Mouse (Mus musculus) CD4-positive, CD25-positive, alpha-beta regulatory T cell, adult 2 months (primary cell): Measurements from ENCODE around the gene Cd2bp2.

Source experiments
- DNase-seq: peaks from one replicate; pipeline ENCODE4 v3.0.0-alpha.2; 2012; ENCODE audit warnings: low read depth, low spot score

Cd2bp2 gene

GRCm38 (mm10) chr7:127217901-127218642 is 22.2 kb upstream of the Cd2bp2 start:
- peak; percentile 84 for DNase-seq

- no peak for DNase-seq
These were observed 21.6 kb upstream of the Cd2bp2 start for GRCm38 (mm10) chr7:127217475-127217874.

GRCm38 (mm10) chr7:127216307-127216706 is 20.5 kb upstream of the Cd2bp2 start:
- no peak for DNase-seq

GRCm38 (mm10) chr7:127214981-127215871 is 19.4 kb upstream of the Cd2bp2 start:
- peak; percentile 87 for DNase-seq

GRCm38 (mm10) chr7:127214521-127214920 is 18.7 kb upstream of the Cd2bp2 start:
- no peak for DNase-seq

- no peak for DNase-seq
These were observed 18.1 kb upstream of the Cd2bp2 start for GRCm38 (mm10) chr7:127213930-127214329.

GRCm38 (mm10) chr7:127213485-127213884 is 17.6 kb upstream of the Cd2bp2 start:
- peak; percentile 71 for DNase-seq

GRCm38 (mm10) chr7:127212432-127213250 is 16.8 kb upstream of the Cd2bp2 start:
- no peak for DNase-seq

GRCm38 (mm10) chr7:127211014-127211745 is 15.3 kb upstream of the Cd2bp2 start:
- DNase-seq = no peak

- DNase-seq = no peak
These were observed 14.4 kb upstream of the Cd2bp2 start for GRCm38 (mm10) chr7:127210266-127210665.

GRCm38 (mm10) chr7:127209851-127210250 is 14.0 kb upstream of the Cd2bp2 start:
- peak; percentile 19 for DNase-seq

GRCm38 (mm10) chr7:127208553-127209438 is 12.9 kb upstream of the Cd2bp2 start, which contains the start of gene Mylpf:
Gene Mylpf (plus strand): TSS chr7:127208890.
- DNase-seq = peak; percentile 97

GRCm38 (mm10) chr7:127208295-127208552 is 12.4 kb upstream of the Cd2bp2 start, which contains the start of gene Tbc1d10b:
Gene Tbc1d10b (minus strand): TSS chr7:127208468.
- DNase-seq = no peak

GRCm38 (mm10) chr7:127207374-127208294 is 11.8 kb upstream of the Cd2bp2 start:
- peak; percentile 60 for DNase-seq

- no peak for DNase-seq
These were observed 10.8 kb upstream of the Cd2bp2 start for GRCm38 (mm10) chr7:127206606-127207005.

GRCm38 (mm10) chr7:127196484-127196883 is 634 bp upstream of the Cd2bp2 start:
- no peak for DNase-seq

GRCm38 (mm10) chr7:127194633-127195029 is 1.2 kb downstream of the Cd2bp2 start:
- no peak for DNase-seq

GRCm38 (mm10) chr7:127194011-127194632 is 1.7 kb downstream of the Cd2bp2 start:
- no peak for DNase-seq

- no peak for DNase-seq
These were observed 2.9 kb downstream of the Cd2bp2 start for GRCm38 (mm10) chr7:127192989-127193388.
